Mouse (Mus musculus) lung, embryonic 14.5 days (tissue): ENCODE results near the gene Ccdc24. TPM values are rescaled to one million over a fixed set of nuclear protein-coding genes. Genes with fewer than 3 reads are reported as not detected.

ENCODE experiments used
- ATAC-seq: fragments of 200-750 bp; cut with Nextera tagmentation; 2 replicates; pipeline ENCODE4 v1.8.0; 2017; ENCODE audit warnings: mild to moderate bottlenecking, moderate TSS enrichment, moderate library complexity; ENCODE audit not compliant: insufficient read depth
- DNase-seq: peaks from one replicate; pipeline ENCODE4 v3.0.0-alpha.2; 2015
- H3K27ac ChIP-seq: fragments of 300-500 bp; sonication (generic); 2 replicates; pipeline ENCODE4 v1.5.1; 2014; ENCODE audit warnings: low read depth, mild to moderate bottlenecking, moderate library complexity
- H3K27me3 ChIP-seq: fragments of 300-500 bp; sonication (generic); 2 replicates; pipeline ENCODE4 v1.6.1; 2014; ENCODE audit warnings: low read length, control low read depth; ENCODE audit not compliant: insufficient read depth
- H3K36me3 ChIP-seq: fragments of 300-500 bp; sonication (generic); 2 replicates; pipeline ENCODE4 v1.6.1; 2014; ENCODE audit warnings: control low read depth; ENCODE audit not compliant: insufficient read depth
- H3K4me1 ChIP-seq: fragments of 300-500 bp; sonication (generic); 2 replicates; pipeline ENCODE4 v1.6.1; 2014; ENCODE audit warnings: antibody characterized with exemption, control low read depth; ENCODE audit not compliant: insufficient read depth
- H3K4me2 ChIP-seq: fragments of 300-500 bp; sonication (generic); 2 replicates; pipeline ENCODE4 v1.6.1; 2014; ENCODE audit warnings: mild to moderate bottlenecking
- H3K4me3 ChIP-seq: fragments of 300-500 bp; sonication (generic); 2 replicates; pipeline ENCODE4 v1.5.1; 2014; ENCODE audit warnings: low read depth, low read length
- H3K9ac ChIP-seq: fragments of 300-500 bp; sonication (generic); 2 replicates; pipeline ENCODE4 v1.6.1; 2014
- H3K9me3 ChIP-seq: fragments of 300-500 bp; sonication (generic); 2 replicates; pipeline ENCODE4 v1.6.1; 2016; ENCODE audit warnings: low read depth, low read length, control low read depth
- CTCF ChIP-seq: IDR thresholded peaks from 2 replicates; pipeline ENCODE4 v1.5.1; 2016; ENCODE audit warnings: antibody characterized with exemption, low read depth
- WGBS: fragments of 180-500 bp; shearing (Covaris S2); extraction: QIAGEN DNeasy Blood & Tissue Kit; methylation state at CpG from one replicate; pipeline ENCODE4 v1.1.7; 2014; 5-methylcytosine and 5-hydroxymethylcytosine counted together
- polyA plus RNA-seq: library from polyadenylated mRNA; unstranded; fragments of >200 nt; fragmentation: Nextera tagmentation; extraction: Ambion mirVana; gene quantifications from 2 replicates; pipeline ENCODE4 v1.2.1, GENCODE M21; 2014

The Ccdc24 gene
- polyA plus RNA-seq, 1 experiment from 2014 or later: 1.0 TPM

DNA sequence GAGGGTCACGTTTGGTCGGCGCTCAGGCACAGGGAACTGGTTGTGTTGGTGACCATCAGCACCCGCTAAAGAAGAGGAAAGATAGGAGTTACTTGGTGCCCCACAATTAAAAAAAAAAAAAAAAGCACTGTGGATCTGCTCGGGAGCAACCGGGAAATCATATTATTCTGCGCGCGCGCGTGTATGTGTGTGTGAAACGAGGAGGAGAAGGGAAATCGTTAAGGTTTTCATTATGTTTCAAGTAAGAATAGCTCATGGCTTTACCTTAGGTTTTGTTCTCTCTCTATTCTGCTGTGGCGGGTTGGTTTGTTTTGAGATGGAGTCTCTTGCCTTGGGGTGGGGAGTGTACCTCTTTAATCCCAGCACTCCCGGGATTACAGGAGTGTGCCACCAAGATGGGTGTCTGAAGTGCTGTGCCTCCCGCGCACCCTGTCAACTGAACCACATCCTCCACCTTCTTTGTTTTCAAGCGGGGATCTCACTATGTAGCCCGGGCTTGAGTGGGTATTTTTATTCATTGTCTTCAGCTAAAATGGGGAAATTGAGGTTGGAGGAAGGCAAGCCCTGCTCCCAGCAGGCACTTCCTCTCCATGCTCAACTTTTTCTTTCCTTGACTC, 43.2 kb upstream of the Ccdc24 start:
- no peak for ATAC-seq
- H3K9me3 ChIP-seq: no peaks in the 10 kb centered on the region
- 3% methylated on average over 19 of the region's 19 CpGs for WGBS
- H3K9ac ChIP-seq: peak overlapping the region; percentile 75
- peak overlapping the region; percentile 81 for H3K4me3 ChIP-seq
- DNase-seq: no peak
- peaks cover 19% of the 10 kb centered on the region for H3K4me1 ChIP-seq
- H3K27me3 ChIP-seq: no peaks in the 10 kb centered on the region
- peak overlapping the region; percentile 99 for H3K4me2 ChIP-seq
- peak overlapping the region; percentile 89; the same call in 1 of the 2 replicates for H3K27ac ChIP-seq
- H3K36me3 ChIP-seq: peaks cover 17% of the 10 kb centered on the region
- no peak for TF ChIP-seq CTCF

DNA sequence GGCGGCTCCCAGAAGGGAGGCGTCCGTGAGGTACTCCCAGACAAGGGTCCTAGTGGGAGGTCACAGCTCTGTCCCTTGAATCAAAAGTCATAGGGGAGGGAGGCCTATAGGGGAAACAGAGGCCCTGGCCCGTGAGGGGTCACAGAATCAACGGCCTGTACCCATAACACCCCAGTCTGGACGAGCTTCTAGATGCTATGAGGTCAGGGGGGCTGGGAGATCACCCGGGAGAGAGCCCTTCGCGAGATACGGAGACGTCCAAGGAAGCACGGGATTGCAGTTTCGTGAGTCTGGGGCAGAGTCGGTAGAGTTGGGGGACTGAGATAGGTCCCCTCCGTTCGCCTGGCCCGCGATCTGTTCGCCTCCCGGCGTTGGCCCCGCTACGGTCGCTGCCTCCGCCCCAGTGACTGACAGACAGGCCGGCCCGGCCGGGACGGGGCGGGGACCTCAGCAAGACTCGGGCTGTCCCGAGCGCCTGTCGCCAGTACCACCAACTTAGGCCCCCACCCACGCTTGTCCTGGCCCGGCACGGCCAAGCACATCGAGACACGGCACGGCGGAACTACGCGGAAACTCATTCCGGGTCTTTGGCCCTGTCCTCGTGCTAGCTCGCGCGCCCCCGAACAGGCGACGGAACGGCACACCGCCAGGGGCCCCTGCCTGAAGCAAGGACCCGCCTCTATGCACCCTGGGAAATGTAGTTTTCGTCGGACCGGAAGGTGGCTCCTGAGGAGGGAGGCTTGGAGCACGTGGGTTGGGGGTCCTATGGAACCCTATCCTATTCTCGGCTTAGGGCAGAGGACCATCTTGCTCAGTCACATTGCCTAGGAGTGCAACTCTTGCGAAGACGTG, 42.5 kb upstream of the Ccdc24 start, which contains the start of gene Ipo13:
Gene Ipo13, minus strand, starts transcription at position 409 of the 852 bp plus-strand sequence.
- TF ChIP-seq CTCF: peak; percentile 58
- peaks cover 22% of the 10 kb centered on the region for H3K36me3 ChIP-seq
- no peaks in the 10 kb centered on the region for H3K27me3 ChIP-seq
- H3K27ac ChIP-seq: peak within 1 kb of the TSS; percentile 89
- peak; percentile 97 for DNase-seq
- peak within 1 kb of the TSS; percentile 99 for H3K4me2 ChIP-seq
- peak; percentile 95 for ATAC-seq
- WGBS: under 1% methylated on average over 61 of the region's 61 CpGs
- peak within 1 kb of the TSS; percentile 81 for H3K4me3 ChIP-seq
- peak within 1 kb of the TSS; percentile 75 for H3K9ac ChIP-seq
- no peaks in the 10 kb centered on the region for H3K9me3 ChIP-seq
- H3K4me1 ChIP-seq: peaks cover 19% of the 10 kb centered on the region

DNA sequence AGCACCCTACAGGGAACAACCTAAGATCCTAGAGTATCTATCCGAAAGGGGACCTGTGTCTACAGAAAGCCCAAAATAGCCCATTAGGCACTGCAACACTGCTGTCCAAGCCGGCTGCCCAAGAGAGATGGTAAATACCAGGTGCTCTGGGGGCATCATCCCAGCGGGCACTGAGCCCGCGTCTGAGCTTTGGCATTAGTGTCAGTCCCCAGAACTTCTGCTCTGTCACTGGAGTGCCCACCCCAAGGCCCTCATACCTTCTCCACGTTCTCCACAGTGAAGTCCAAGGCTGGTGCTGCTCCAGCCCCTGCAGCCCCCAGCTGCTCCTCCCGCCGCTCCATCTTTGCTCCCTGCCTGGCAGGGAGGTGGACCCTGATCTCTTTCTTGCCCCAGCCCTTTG, 41.7 kb upstream of the Ccdc24 start:
- H3K4me3 ChIP-seq: peak overlapping the region; percentile 81
- no peak for ATAC-seq
- no peak overlapping the region for H3K27ac ChIP-seq
- no peak for DNase-seq
- peaks cover 19% of the 10 kb centered on the region for H3K4me1 ChIP-seq
- WGBS: 20% methylated on average over 8 of the region's 8 CpGs
- peak overlapping the region; percentile 99 for H3K4me2 ChIP-seq
- no peaks in the 10 kb centered on the region for H3K9me3 ChIP-seq
- TF ChIP-seq CTCF: no peak
- H3K36me3 ChIP-seq: peaks cover 22% of the 10 kb centered on the region
- H3K27me3 ChIP-seq: no peaks in the 10 kb centered on the region
- peak overlapping the region; percentile 75 for H3K9ac ChIP-seq

DNA sequence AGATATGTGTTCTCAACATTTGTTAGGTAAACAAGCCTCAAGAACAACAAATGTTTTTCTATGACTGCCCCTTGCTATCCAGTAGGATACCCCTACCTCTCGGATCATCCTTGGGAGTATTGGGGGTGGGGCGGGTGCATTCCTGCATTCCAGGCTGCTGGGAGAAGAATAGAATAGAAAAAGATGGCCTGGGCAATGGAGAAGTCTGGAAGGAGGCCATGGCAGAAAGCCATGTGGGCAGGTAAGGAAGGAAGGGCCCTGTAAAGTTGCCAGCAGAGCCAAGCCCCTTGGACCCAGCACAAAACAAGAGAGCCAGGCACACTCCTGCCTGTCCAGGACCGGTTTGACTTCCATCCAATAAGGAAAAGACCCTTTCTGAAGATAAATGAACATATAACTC, 41.1 kb upstream of the Ccdc24 start:
- Histone ChIP-seq H3K27me3 (no peaks in the 10 kb centered on the region), H3K9ac (peak overlapping the region; percentile 75; the same call in 1 of the 2 replicates), H3K27ac (no peak overlapping the region), H3K36me3 (peaks cover 22% of the 10 kb centered on the region), H3K4me1 (peaks cover 19% of the 10 kb centered on the region), H3K4me2 (peak overlapping the region; percentile 99), H3K9me3 (no peaks in the 10 kb centered on the region), H3K4me3 (peak overlapping the region; percentile 81)
- ATAC-seq (no peak), DNase-seq (peak; percentile 51)
- TF ChIP-seq CTCF: no peak
- WGBS: 48% methylated on average over 3 of the region's 3 CpGs

DNA sequence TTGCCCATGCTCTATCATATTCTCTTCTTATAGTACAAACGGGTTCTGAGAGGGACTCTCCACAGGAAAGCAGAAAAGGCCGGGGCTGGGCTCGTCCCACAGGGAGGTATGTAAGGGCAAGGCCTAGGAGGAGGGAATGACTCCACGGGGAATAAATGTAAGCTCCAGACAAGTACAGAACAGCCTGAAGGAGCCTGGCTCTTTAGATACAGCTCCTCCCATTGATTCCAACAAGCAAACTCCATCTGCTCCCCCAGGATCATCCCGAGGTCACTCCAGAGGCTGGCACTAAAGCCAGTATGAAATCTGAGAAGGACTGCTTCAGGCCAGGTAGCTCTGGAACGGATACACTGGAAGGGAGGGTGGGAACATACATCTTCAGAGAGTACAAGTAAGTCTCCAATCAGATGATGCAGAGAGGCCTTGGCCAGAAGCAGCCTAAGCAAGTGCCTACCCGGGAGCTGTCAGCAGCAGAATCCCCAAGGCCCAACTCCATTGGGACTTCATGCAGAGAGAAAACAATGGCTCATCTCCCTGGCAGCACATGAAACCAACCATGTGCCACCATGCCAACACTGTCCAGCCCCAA, 40.4 kb upstream of the Ccdc24 start:
- Histone ChIP-seq H3K4me2 (peak overlapping the region; percentile 99), H3K36me3 (peaks cover 26% of the 10 kb centered on the region), H3K27me3 (no peaks in the 10 kb centered on the region), H3K4me3 (0 out of 2 replicates have a peak overlapping the region, but pooled peaks have one; percentile 81), H3K27ac (no peak overlapping the region), H3K9me3 (no peaks in the 10 kb centered on the region), H3K9ac (no peak overlapping the region; the same call in 1 of the 2 replicates), H3K4me1 (peaks cover 19% of the 10 kb centered on the region)
- TF ChIP-seq CTCF: no peak
- ATAC-seq (no peak), DNase-seq (no peak)
- WGBS: 55% methylated on average over 7 of the region's 7 CpGs

DNA sequence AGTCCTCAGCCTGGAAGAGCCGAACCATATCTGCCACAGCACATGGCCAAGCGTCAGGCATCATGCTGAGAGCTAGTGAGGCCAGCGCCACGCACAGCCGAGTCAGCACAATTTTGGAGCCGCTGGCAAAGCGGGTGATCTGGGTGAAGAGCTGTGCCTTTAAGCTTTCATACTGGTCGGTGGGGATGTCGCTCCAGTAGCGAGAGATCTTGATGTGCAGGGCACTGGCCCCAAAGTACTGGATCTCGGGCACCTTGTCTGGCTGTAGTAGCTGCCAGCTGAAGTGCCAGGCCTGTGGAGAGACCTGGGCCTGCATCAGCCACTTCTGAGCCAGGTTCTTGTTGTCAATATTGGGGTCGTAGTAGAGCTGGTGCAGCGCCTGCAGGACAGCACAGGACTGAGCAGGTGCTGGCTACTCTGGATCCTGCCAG, 39.8 kb upstream of the Ccdc24 start:
- Histone ChIP-seq H3K9me3 (no peaks in the 10 kb centered on the region), H3K27ac (no peak overlapping the region), H3K4me3 (no peak overlapping the region), H3K36me3 (peaks cover 30% of the 10 kb centered on the region), H3K4me2 (no peak overlapping the region), H3K4me1 (peaks cover 19% of the 10 kb centered on the region), H3K27me3 (no peaks in the 10 kb centered on the region), H3K9ac (no peak overlapping the region)
- no peak for TF ChIP-seq CTCF
- ATAC-seq (no peak), DNase-seq (no peak)
- WGBS: 90% methylated on average over 13 of the region's 13 CpGs
